Mouse (Mus musculus): ENCODE measurements around the gene Dnajc25.
A peak's percentile ranks its signal among the peaks of the same experiment; 100 is the strongest.

Gene Dnajc25

GRCm38 (mm10) chr4:59006211-59006610 is 11.3 kb downstream of the Dnajc25 start:
- no peak for DNase-seq (ENCODE audit: low spot score)

GRCm38 (mm10) chr4:59007016-59007415 is 12.2 kb downstream of the Dnajc25 start:
- DNase-seq (ENCODE audit: low spot score): no peak

- DNase-seq (ENCODE audit: low spot score): no peak
These were observed 13.1 kb downstream of the Dnajc25 start for GRCm38 (mm10) chr4:59007974-59008373.

GRCm38 (mm10) chr4:59009186-59009585 is 14.3 kb downstream of the Dnajc25 start:
- DNase-seq (ENCODE audit: low spot score): no peak

GRCm38 (mm10) chr4:59009696-59010095 is 14.8 kb downstream of the Dnajc25 start:
- DNase-seq (ENCODE audit: low spot score): no peak

GRCm38 (mm10) chr4:59011446-59011845 is 16.6 kb downstream of the Dnajc25 start:
- DNase-seq (ENCODE audit: low spot score): no peak

GRCm38 (mm10) chr4:59015181-59015580 is 20.3 kb downstream of the Dnajc25 start:
- no peak for DNase-seq (ENCODE audit: low spot score)

- no peak for DNase-seq (ENCODE audit: low spot score)
These were observed 22.1 kb downstream of the Dnajc25 start for GRCm38 (mm10) chr4:59016922-59017321.

GRCm38 (mm10) chr4:59034325-59034917 is 39.6 kb downstream of the Dnajc25 start:
- no peak for DNase-seq (ENCODE audit: low spot score)

- DNase-seq (ENCODE audit: low spot score): peak; percentile 54
These were observed 40.3 kb downstream of the Dnajc25 start, which contains the start of gene Gng10 for GRCm38 (mm10) chr4:59034918-59035785. Gng10 (plus strand) TSS chr4:59035088.

GRCm38 (mm10) chr4:59035786-59036350 is 41.0 kb downstream of the Dnajc25 start:
- DNase-seq (ENCODE audit: low spot score): peak; percentile 12

GRCm38 (mm10) chr4:59036490-59037127 is 41.7 kb downstream of the Dnajc25 start:
- peak; percentile 87 for DNase-seq (ENCODE audit: low spot score)

- no peak for DNase-seq (ENCODE audit: low spot score)
These were observed 42.7 kb downstream of the Dnajc25 start for GRCm38 (mm10) chr4:59037525-59037924.

- DNase-seq (ENCODE audit: low spot score): no peak
These were observed 45.8 kb downstream of the Dnajc25 start for GRCm38 (mm10) chr4:59040397-59041287.

GRCm38 (mm10) chr4:59043074-59043473 is 48.2 kb downstream of the Dnajc25 start:
- no peak for DNase-seq (ENCODE audit: low spot score)

GRCm38 (mm10) chr4:59043891-59044290 is 49.0 kb downstream of the Dnajc25 start:
- no peak for DNase-seq (ENCODE audit: low spot score)

GRCm38 (mm10) chr4:59047222-59047621 is 52.4 kb downstream of the Dnajc25 start:
- DNase-seq (ENCODE audit: low spot score): no peak

GRCm38 (mm10) chr4:59051081-59051480 is 56.2 kb downstream of the Dnajc25 start:
- no peak for DNase-seq (ENCODE audit: low spot score)

GRCm38 (mm10) chr4:59057929-59058328 is 63.1 kb downstream of the Dnajc25 start:
- no peak for DNase-seq (ENCODE audit: low spot score)

GRCm38 (mm10) chr4:59062526-59062925 is 67.7 kb downstream of the Dnajc25 start:
- DNase-seq (ENCODE audit: low spot score): no peak

GRCm38 (mm10) chr4:59069276-59069675 is 74.4 kb downstream of the Dnajc25 start:
- no peak for DNase-seq (ENCODE audit: low spot score)

Data from c-Kit-positive CD71-positive TER-119-positive erythroid progenitor cells, embryonic 14.5 days (primary cell).